Mouse (Mus musculus) limb, embryonic 11.5 days (tissue): Measurements from ENCODE around the gene Cdh22. TPM values are rescaled to one million over a fixed set of nuclear protein-coding genes. Genes with fewer than 3 reads are reported as not detected.

Experiments used
- ATAC-seq: fragments of 200-750 bp; cut with Nextera tagmentation; 2 replicates; pipeline ENCODE4 v1.8.0; 2017; ENCODE audit warnings: low read depth; ENCODE audit not compliant: insufficient number of reproducible peaks, low FRiP score, low TSS enrichment
- DNase-seq: peaks from one replicate; pipeline ENCODE4 v3.0.0-alpha.2; 2015; ENCODE audit warnings: low spot score
- H3K27ac ChIP-seq: fragments of 300-500 bp; sonication (generic); replicated peaks from 2 replicates; pipeline ENCODE4 v1.5.1; 2014; ENCODE audit warnings: low read depth, mild to moderate bottlenecking, low read length
- H3K27me3 ChIP-seq: fragments of 300-500 bp; sonication (generic); 2 replicates; pipeline ENCODE4 v1.6.1; 2014; ENCODE audit warnings: mild to moderate bottlenecking, low read length, mixed read lengths; ENCODE audit not compliant: control insufficient read depth, insufficient read depth
- H3K36me3 ChIP-seq: fragments of 300-500 bp; sonication (generic); 2 replicates; pipeline ENCODE4 v1.6.1; 2014; ENCODE audit warnings: mild to moderate bottlenecking, low read length, moderate library complexity, mixed read lengths; ENCODE audit not compliant: control insufficient read depth, insufficient read depth
- H3K4me1 ChIP-seq: fragments of 300-500 bp; sonication (generic); 2 replicates; pipeline ENCODE4 v1.6.1; 2014; ENCODE audit warnings: low read length, mixed read lengths; ENCODE audit not compliant: control insufficient read depth, insufficient read depth
- H3K4me2 ChIP-seq: fragments of 300-500 bp; sonication (generic); 2 replicates; pipeline ENCODE4 v1.6.1; 2014; ENCODE audit warnings: low read depth, mild to moderate bottlenecking, moderate library complexity; ENCODE audit not compliant: severe bottlenecking
- H3K4me3 ChIP-seq: fragments of 300-500 bp; sonication (generic); 2 replicates; pipeline ENCODE4 v1.5.1; 2014; ENCODE audit warnings: low read depth, low read length
- H3K9ac ChIP-seq: fragments of 300-500 bp; sonication (generic); 2 replicates; pipeline ENCODE4 v1.6.1; 2014; ENCODE audit warnings: mild to moderate bottlenecking, low read length
- H3K9me3 ChIP-seq: fragments of 300-500 bp; sonication (generic); 2 replicates; pipeline ENCODE4 v1.6.1; 2016; ENCODE audit warnings: low read length; ENCODE audit not compliant: control insufficient read depth
- WGBS: fragments of 180-500 bp; shearing (Covaris S2); extraction: QIAGEN DNeasy Blood & Tissue Kit; methylation state at CpG from one replicate; pipeline ENCODE4 v1.1.7; 2014; 5-methylcytosine and 5-hydroxymethylcytosine counted together
- polyA plus RNA-seq: library from polyadenylated mRNA; unstranded; fragments of >200 nt; fragmentation: Nextera tagmentation; extraction: Ambion mirVana; gene quantifications from 2 replicates; pipeline ENCODE4 v1.2.1, GENCODE M21; 2014

Gene Cdh22
- 1.1 TPM in 2 replicates for polyA plus RNA-seq

DNA sequence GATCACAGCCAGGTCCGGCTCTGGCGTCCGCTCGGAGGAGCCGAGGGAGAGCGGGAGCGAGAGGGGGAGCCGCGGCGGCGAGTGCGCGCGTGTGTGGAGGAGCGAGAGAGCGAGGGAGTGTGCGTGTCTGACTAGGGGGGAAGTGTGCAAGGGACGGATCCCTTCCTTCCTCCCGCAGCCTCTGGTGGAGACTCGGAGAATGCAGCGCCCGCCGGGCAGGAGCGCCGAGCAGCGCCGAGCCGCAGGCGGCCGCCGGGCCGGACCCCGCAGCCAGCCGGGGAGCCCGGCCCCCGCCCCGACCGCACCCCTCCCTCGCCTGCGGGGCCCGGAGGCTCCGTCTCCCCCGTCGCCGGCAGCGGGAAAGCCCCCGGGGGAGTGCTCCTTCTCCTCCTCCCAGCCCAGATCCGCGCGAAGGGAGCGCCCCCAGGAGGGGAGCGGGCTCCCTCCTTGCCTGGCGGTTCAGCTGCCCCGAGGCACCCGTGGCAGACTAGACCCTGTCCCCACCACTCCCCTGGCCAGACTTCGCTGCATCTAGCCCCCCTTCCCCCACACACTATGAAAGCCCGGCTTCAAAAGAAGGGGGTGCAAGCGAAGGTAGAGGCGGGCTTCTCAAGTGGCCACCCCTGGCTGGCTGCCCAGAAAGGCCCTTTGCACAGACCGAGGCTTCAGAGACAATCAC lies at the start of gene Cdh22:
Cdh22 (minus strand) TSS at position 241 of the 679 bp plus-strand sequence.
- DNase-seq (peak; percentile 78), ATAC-seq (peak; percentile 49; the same call in 1 of the 2 replicates)
- 0% methylated on average over 31 of the region's 60 CpGs for WGBS
- no peaks in the 10 kb centered on the region for H3K36me3 ChIP-seq
- peaks cover 97% of the 10 kb centered on the region for H3K27me3 ChIP-seq
- H3K4me3 ChIP-seq, result peak within 1 kb of the TSS; percentile 50
- no peaks in the 10 kb centered on the region for H3K9me3 ChIP-seq
- peak within 1 kb of the TSS; percentile 48 for H3K9ac ChIP-seq
- H3K4me2 ChIP-seq, result peak within 1 kb of the TSS; percentile 95
- no peak within 1 kb of the TSS for H3K27ac ChIP-seq
- peaks cover 11% of the 10 kb centered on the region for H3K4me1 ChIP-seq

DNA sequence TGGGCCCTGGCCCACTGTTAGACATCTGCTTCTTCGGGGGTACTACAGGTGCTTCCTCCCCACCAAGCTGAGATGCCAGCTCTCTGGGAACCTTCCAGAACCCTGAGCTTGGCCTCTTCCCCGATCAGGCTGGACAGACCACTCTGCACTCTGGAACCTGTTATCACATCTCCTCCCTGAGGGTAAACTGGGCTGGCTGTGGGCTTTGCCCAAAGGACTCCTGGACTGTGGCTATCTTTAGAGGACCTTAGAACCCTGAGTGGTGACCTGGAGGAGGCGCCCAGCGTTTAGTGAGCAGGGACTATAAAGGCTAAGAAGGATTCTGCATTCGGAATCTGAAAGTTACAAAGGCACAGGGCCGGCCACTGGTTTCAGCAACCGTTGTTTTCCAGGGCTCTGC lies 49.7 kb upstream of the Cdh22 start:
- WGBS, result 89% methylated on average over 7 of the region's 7 CpGs
- ATAC-seq, result no peak
- Histone ChIP-seq H3K27ac (no peak overlapping the region), H3K4me3 (no peak overlapping the region), H3K27me3 (no peaks in the 10 kb centered on the region), H3K4me1 (peaks cover 16% of the 10 kb centered on the region; the same call in 1 of the 2 replicates), H3K36me3 (peaks cover 2% of the 10 kb centered on the region; the same call in 1 of the 2 replicates), H3K4me2 (no peak overlapping the region), H3K9me3 (no peaks in the 10 kb centered on the region), H3K9ac (no peak overlapping the region)
- DNase-seq, result no peak

GRCm38 (mm10) chr2:165283644-165284043 lies 49.0 kb upstream of the Cdh22 start:
- peaks cover 16% of the 10 kb centered on the region; the same call in 1 of the 2 replicates for H3K4me1 ChIP-seq

DNA sequence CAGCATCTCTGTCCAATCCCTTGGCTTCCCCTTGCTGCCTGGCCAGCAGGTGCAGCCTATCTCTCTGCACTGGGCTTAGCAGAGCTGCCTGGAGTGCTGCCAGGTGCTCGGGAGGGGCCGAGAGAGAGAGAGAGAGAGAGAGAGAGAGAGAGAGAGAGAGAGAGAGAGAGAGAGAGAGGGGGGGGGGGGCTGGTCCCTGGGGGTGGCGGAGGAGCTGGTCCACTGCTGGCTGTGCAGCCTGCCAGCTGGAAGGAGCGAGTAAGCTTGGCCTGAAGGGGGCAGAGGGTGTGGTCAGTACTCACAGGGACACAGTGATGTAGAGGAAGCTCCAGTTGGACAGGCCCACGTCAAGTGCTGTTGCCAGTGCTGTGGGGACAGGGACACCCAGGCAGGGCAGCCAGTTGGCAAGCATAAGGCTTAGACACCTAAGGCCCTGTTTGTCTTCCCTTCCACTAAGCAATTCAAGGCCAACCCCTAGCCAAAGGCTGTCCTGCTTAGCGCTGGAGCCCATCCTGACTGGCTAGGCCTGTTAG lies 47.2 kb upstream of the Cdh22 start:
- H3K27ac ChIP-seq, result no peak overlapping the region
- DNase-seq, result no peak
- 67% methylated on average over 5 of the region's 6 CpGs for WGBS
- no peak overlapping the region for H3K4me2 ChIP-seq
- no peaks in the 10 kb centered on the region for H3K27me3 ChIP-seq
- ATAC-seq, result no peak
- no peak overlapping the region for H3K4me3 ChIP-seq
- peaks cover 2% of the 10 kb centered on the region; the same call in 1 of the 2 replicates for H3K36me3 ChIP-seq
- no peak overlapping the region for H3K9ac ChIP-seq
- peaks cover 5% of the 10 kb centered on the region; the same call in 1 of the 2 replicates for H3K4me1 ChIP-seq
- no peaks in the 10 kb centered on the region for H3K9me3 ChIP-seq

More at GRCm38 (mm10) chr2:165283644-165284043, 49.0 kb upstream of the Cdh22 start:
- Histone ChIP-seq H3K36me3 (peaks cover 2% of the 10 kb centered on the region; the same call in 1 of the 2 replicates), H3K9ac (no peak overlapping the region), H3K9me3 (no peaks in the 10 kb centered on the region), H3K4me3 (no peak overlapping the region), H3K4me2 (no peak overlapping the region), H3K27ac (no peak overlapping the region), H3K27me3 (no peaks in the 10 kb centered on the region)
- 88% methylated on average over 3 of the region's 3 CpGs for WGBS
- no peak for ATAC-seq
- no peak for DNase-seq

DNA sequence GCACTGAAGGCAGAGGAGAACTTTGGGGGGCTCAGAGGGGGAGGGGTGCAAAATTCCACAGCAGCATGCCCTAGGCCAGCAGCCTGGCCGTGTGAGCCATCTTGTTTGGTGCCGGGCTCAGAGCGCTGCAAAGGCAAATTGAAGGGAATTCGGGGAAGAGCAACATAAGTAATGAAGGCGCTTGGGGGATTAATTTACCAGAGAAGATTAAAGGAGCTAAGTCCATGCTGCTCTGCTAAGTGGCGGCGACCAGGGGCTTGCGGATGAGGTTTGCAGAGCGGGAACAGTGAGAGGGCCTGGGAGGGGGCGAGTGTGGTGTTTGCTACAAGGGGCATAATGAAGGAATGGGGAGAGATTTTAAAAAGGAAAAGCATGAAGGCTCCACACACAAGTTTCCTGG lies 44.7 kb upstream of the Cdh22 start:
- H3K36me3 ChIP-seq, result peaks cover 2% of the 10 kb centered on the region; the same call in 1 of the 2 replicates
- H3K27ac ChIP-seq, result no peak overlapping the region
- 53% methylated on average over 10 of the region's 10 CpGs for WGBS
- ATAC-seq (no peak), DNase-seq (no peak)
- peaks cover 9% of the 10 kb centered on the region for H3K4me1 ChIP-seq
- H3K9ac ChIP-seq, result no peak overlapping the region
- H3K4me2 ChIP-seq, result no peak overlapping the region
- H3K27me3 ChIP-seq, result no peaks in the 10 kb centered on the region
- no peaks in the 10 kb centered on the region for H3K9me3 ChIP-seq
- H3K4me3 ChIP-seq, result no peak overlapping the region

- WGBS, result 83% methylated on average over 5 of the region's 5 CpGs
- Histone ChIP-seq H3K27ac (no peak overlapping the region), H3K9ac (no peak overlapping the region), H3K27me3 (no peaks in the 10 kb centered on the region), H3K36me3 (peaks cover 2% of the 10 kb centered on the region; the same call in 1 of the 2 replicates), H3K4me3 (no peak overlapping the region), H3K4me2 (no peak overlapping the region), H3K9me3 (no peaks in the 10 kb centered on the region), H3K4me1 (peaks cover 9% of the 10 kb centered on the region)
- no peak for ATAC-seq
- DNase-seq, result no peak
Observed at GRCm38 (mm10) chr2:165277188-165277740, 42.6 kb upstream of the Cdh22 start.

- H3K27me3 ChIP-seq, result no peaks in the 10 kb centered on the region
- peaks cover 15% of the 10 kb centered on the region for H3K4me1 ChIP-seq
- no peak overlapping the region for H3K4me2 ChIP-seq
- DNase-seq, result peak; percentile 80
- H3K9ac ChIP-seq, result no peak overlapping the region; the same call in 1 of the 2 replicates
- WGBS, result 24% methylated on average over 8 of the region's 8 CpGs
- no peak for ATAC-seq
- H3K9me3 ChIP-seq, result no peaks in the 10 kb centered on the region
- H3K27ac ChIP-seq, result no peak overlapping the region
- no peaks in the 10 kb centered on the region; the same call in 1 of the 2 replicates for H3K36me3 ChIP-seq
- no peak overlapping the region for H3K4me3 ChIP-seq
Observed at GRCm38 (mm10) chr2:165275824-165276223, 41.2 kb upstream of the Cdh22 start.

DNA sequence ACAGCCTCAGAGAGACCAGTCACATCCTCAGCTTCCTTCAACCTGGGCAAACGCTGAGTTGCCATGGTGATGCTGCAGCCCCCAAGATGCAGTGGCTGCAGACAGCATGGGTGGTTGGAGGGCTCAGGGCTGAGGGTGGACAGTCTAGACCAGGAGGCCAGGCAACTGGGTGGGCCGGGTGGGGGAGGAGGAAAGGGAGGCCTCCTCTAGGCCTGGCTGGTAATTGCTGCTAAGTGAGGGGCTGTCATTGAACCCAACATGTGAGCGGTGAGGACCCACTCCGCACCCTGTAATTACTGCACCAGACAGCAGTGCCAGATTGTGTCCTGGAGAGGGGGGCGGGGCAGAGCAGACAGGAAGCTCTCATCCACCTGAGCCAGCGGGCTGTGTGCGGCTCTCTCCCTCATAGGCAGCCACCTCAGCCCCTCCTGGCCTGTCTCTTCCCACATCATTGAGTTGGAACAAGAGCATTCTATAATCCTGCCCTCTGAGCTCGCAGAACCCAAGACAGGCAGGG lies 40.5 kb upstream of the Cdh22 start:
- WGBS, result 26% methylated on average over 8 of the region's 8 CpGs
- Histone ChIP-seq H3K9ac (no peak overlapping the region), H3K4me3 (no peak overlapping the region), H3K36me3 (no peaks in the 10 kb centered on the region; the same call in 1 of the 2 replicates), H3K27me3 (no peaks in the 10 kb centered on the region), H3K9me3 (no peaks in the 10 kb centered on the region), H3K4me2 (no peak overlapping the region), H3K27ac (no peak overlapping the region), H3K4me1 (peaks cover 17% of the 10 kb centered on the region)
- DNase-seq, result no peak
- ATAC-seq, result peak; percentile 41; the same call in 1 of the 2 replicates
